Mouse (Mus musculus) left cerebral cortex, adult 2 months (tissue): ENCODE data around the gene Rbm8a2. TPM values are rescaled to one million over a fixed set of nuclear protein-coding genes. Genes with fewer than 3 reads are reported as not detected.
"Not testable (repeated sequence)": the region's sequence is repeated elsewhere in the genome, so short reads cannot be mapped to it uniquely, and the experiment has no call there.

Experiments
- DNase-seq, 2 experiments: peaks; one replicate each; pipeline ENCODE4 v3.0.0; 2021 to 2022; ENCODE audit warnings: low spot score in 2 of 2, mixed read lengths in 1 of 2; ENCODE audit errors: extremely low spot score in 1 of 2
- H3K27ac ChIP-seq: fragments of 200-600 bp; 2 replicates; pipeline ENCODE4 v1.8.1; 2022
- H3K4me3 ChIP-seq: fragments of 200-600 bp; 2 replicates; pipeline ENCODE4 v1.8.1; 2022
- CTCF ChIP-seq: fragments of 200-600 bp; IDR thresholded peaks from 2 replicates; pipeline ENCODE4 v1.8.1; 2022; ENCODE audit warnings: antibody characterized with exemption, mild to moderate bottlenecking, moderate library complexity
- intact Hi-C: fragments of 180-260 bp; cut with DNase I; formaldehyde crosslinking; loops from one replicate; pipeline ENCODE4 v1.15.1; 2025
- long read RNA-seq, 2 experiments: library from polyadenylated mRNA; stranded (forward); transcript quantifications; one replicate each; pipeline ENCODE4 v2.0.0; 2021; ENCODE audit warnings: borderline mapping rate in 2 of 2
- total RNA-seq, 2 experiments: library from RNA; stranded (reverse); gene quantifications; 2 replicates each; pipeline ENCODE4 v1.2.3; 2021

Rbm8a2 gene
- under 1 TPM in 1 of 2 experiments, not detected in 1; 0.52 TPM for total RNA-seq
- long read RNA-seq, experiment 1, result 0 reads
- long read RNA-seq, experiment 2, result 0 reads

GRCm38 (mm10) chr1:175979014-175979413 lies at the start of gene Rbm8a2:
Rbm8a2 (minus strand) TSS chr1:175979114.
- intact Hi-C loops, H3K27ac ChIP-seq, H3K4me3 ChIP-seq, DNase-seq: not testable (repeated sequence)

- no peak for DNase-seq
- intact Hi-C loops, result no loop called here
- TF ChIP-seq CTCF, result no peak
- Histone ChIP-seq H3K27ac (no peak overlapping the region), H3K4me3 (no peak overlapping the region)
Measured at GRCm38 (mm10) chr1:176028397-176028796, 49.5 kb upstream of the Rbm8a2 start.

- TF ChIP-seq CTCF, result no peak
- no peak for DNase-seq
- Histone ChIP-seq H3K27ac (no peak overlapping the region), H3K4me3 (no peak overlapping the region)
- intact Hi-C loops, result no loop called here
Measured at GRCm38 (mm10) chr1:176024501-176024900, 45.6 kb upstream of the Rbm8a2 start.

DNA sequence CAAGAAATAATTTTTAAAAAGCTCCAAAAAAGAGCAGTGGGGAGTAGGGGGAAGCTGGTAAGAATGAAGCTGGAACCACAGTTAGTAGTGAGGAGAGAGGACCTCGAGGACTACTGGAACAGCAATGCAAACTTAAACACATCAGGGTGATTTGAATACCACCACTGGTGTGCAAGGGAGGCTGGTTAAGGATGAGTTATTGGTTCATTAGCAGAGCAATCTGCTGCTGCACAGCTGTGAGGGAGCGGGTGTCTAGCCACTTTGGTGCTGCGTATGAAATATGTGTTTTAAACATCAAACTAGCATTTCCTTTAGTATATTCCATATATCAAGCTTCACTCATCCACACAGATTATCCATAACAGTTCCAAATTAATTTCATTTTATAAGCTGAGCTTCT lies 39.6 kb upstream of the Rbm8a2 start:
- intact Hi-C loops, result no loop called here
- Histone ChIP-seq H3K27ac (no peak overlapping the region), H3K4me3 (no peak overlapping the region)
- no peak for DNase-seq
- TF ChIP-seq CTCF, result no peak

- H3K4me3 ChIP-seq, result no peak overlapping the region
- TF ChIP-seq CTCF, result no peak
- intact Hi-C loops, result no loop called here
- no peak overlapping the region for H3K27ac ChIP-seq
- no peak for DNase-seq
Measured at GRCm38 (mm10) chr1:176016076-176016475, 37.2 kb upstream of the Rbm8a2 start.

DNA sequence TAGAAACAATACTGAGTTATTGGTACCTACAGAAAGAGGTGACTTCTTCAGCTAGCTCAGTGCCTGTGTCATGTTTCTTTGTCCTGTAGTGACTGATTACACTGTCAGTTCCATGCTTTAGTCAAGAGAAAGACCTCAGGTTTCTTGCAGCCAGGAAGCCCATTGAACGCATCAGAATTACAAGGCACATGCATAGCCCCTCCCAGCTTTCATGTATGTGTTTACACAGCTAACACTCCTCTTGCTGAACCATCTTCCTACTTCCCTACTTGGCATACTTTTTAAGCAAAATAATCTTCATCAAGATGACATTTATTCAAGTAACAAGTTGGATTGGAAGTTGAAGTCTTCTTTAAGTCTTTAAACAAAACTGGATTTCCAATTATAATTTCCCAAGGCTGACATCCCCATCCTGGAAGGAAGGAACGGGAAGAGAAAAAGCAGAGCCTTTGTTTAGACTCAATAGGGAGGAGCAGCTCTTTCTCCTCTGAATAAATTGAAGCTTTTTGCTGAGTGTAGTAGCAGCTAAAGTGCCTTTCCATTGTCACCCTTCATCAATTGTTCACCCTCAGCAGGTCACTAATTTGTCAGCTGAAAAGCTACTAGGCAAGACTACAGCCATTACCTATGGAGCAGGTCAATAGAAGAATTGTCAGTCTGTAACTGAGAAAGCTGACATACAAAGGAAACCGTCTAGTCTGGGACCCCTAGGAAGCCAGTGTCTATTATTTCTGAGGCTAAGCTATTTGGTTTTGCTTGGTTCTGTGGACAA lies 34.8 kb upstream of the Rbm8a2 start:
- Histone ChIP-seq H3K27ac (no peak overlapping the region), H3K4me3 (no peak overlapping the region)
- DNase-seq, result no peak
- no peak for TF ChIP-seq CTCF
- intact Hi-C loops, result no loop called here

- Histone ChIP-seq H3K27ac (no peak overlapping the region), H3K4me3 (no peak overlapping the region)
- intact Hi-C loops, result no loop called here
- no peak for DNase-seq
- no peak for TF ChIP-seq CTCF
Measured at GRCm38 (mm10) chr1:176011535-176011934, 32.6 kb upstream of the Rbm8a2 start.

GRCm38 (mm10) chr1:176011072-176011471 lies 32.2 kb upstream of the Rbm8a2 start:
- Histone ChIP-seq H3K4me3 (no peak overlapping the region), H3K27ac (no peak overlapping the region)
- no peak for TF ChIP-seq CTCF
- intact Hi-C loops, result no loop called here
- no peak for DNase-seq

DNA sequence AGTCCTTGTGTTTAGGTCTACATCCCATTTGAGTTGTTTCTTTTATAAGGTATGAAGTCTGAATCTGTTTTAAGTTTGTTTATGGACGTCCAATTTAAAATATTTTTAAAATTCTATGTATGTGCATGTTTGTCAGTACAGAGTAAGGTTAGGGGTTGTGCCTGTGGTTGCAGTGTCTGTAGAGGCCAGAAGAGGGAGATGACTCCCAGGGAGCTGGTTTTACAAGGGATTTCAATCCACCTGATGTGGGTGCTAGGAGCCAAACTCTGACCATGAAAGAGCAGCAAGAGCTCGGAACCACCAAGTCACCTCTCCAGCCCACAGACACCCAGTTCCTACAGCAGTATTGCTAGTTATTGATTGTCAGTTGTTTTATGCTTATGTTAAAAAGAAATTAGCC lies 29.5 kb upstream of the Rbm8a2 start:
- Histone ChIP-seq H3K4me3 (no peak overlapping the region), H3K27ac (no peak overlapping the region)
- no peak for DNase-seq
- no peak; the same call in 1 of the 2 replicates for TF ChIP-seq CTCF
- intact Hi-C loops, result no loop called here

GRCm38 (mm10) chr1:176000599-176000998 lies 21.7 kb upstream of the Rbm8a2 start:
- intact Hi-C loops, result no loop called here
- Histone ChIP-seq H3K27ac (no peak overlapping the region), H3K4me3 (no peak overlapping the region)
- DNase-seq, result no peak
- TF ChIP-seq CTCF, result no peak

DNA sequence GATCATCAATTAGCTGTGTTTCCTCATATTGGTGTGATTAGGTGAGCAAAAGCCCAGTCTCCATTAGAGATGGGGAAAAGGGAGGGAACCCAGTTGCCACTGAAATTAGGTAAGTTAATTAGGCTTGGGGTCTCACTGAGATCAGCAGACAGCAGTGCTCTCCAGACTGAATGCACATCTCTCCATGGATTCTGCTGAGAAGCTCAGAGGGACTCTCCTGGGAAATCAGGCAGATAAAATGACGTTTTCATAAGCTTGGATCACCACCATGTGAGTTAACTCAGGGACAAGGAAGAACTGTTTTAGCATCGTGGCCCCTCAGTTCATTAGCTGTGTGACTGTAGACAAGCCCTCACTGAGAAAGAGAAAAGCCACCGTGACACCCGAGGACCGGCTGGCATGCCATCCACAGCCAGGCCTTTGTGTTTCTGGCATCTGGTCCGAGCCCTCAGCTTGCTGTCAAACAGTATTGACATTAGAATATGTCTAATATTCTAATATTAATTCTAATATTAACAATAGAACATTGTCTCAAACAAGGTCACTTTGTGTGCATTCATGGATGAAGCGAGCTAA lies 18.2 kb upstream of the Rbm8a2 start:
- Histone ChIP-seq H3K27ac (no peak overlapping the region), H3K4me3 (no peak overlapping the region)
- DNase-seq, result no peak
- intact Hi-C loops, result no loop called here
- TF ChIP-seq CTCF, result no peak

DNA sequence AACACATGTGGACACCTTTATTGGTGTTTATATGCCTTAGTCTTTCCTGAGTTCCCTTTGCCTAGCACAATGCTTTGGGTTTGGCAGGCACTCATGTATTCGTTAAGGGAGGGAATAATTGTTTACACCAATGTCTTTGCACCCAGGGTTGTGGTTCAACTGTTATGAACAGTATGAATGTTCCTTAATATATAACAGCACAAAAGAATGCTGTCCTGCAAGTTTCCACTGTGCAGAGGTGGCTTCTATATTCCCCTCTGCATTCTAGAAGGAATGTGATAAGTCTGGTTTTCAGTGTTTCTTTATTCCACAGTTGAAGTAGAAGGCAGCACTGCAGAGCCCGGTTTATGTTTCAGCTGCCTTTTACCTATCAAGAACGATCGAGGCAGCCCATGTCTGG lies 10.0 kb upstream of the Rbm8a2 start:
- Histone ChIP-seq H3K27ac (no peak overlapping the region), H3K4me3 (no peak overlapping the region)
- no peak for DNase-seq
- TF ChIP-seq CTCF, result no peak
- intact Hi-C loops, result no loop called here

DNA sequence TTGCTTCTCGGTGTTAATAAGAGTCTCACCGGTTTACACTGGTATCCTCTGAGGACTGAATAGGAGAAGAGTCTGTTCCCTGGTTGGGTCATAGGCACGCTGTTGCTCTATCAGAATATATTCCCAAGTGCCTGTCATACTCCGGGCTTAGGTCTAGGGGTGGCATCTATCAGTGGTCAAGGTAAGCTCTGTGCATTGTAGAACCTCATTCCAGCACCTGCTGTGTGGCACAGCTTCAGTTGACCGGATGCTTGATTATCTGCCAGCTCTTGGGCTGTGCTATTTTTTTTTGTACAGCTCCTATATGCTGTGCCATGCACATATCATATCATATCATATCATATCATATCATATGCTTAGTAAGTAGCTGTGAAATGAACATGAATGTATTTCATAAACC lies 9.5 kb upstream of the Rbm8a2 start:
- no peak overlapping the region for H3K27ac ChIP-seq
- intact Hi-C loops, result no loop called here
- H3K4me3 ChIP-seq, result no peak overlapping the region
- TF ChIP-seq CTCF, result no peak
- no peak for DNase-seq
